Mouse (Mus musculus) left cerebral cortex, adult 2 months (tissue): ENCODE data around the gene Snrnp27. TPM values are rescaled to one million over a fixed set of nuclear protein-coding genes. Genes with fewer than 3 reads are reported as not detected.
A peak's percentile ranks its signal among the peaks of the same experiment; 100 is the strongest.

Experiments
- DNase-seq, 2 experiments: peaks; one replicate each; pipeline ENCODE4 v3.0.0; 2021 to 2022; ENCODE audit warnings: low spot score in 2 of 2, mixed read lengths in 1 of 2; ENCODE audit errors: extremely low spot score in 1 of 2
- H3K27ac ChIP-seq: fragments of 200-600 bp; 2 replicates; pipeline ENCODE4 v1.8.1; 2022
- H3K4me3 ChIP-seq: fragments of 200-600 bp; 2 replicates; pipeline ENCODE4 v1.8.1; 2022
- CTCF ChIP-seq: fragments of 200-600 bp; IDR thresholded peaks from 2 replicates; pipeline ENCODE4 v1.8.1; 2022; ENCODE audit warnings: antibody characterized with exemption, mild to moderate bottlenecking, moderate library complexity
- intact Hi-C: fragments of 180-260 bp; cut with DNase I; formaldehyde crosslinking; loops from one replicate; pipeline ENCODE4 v1.15.1; 2025
- long read RNA-seq, 2 experiments: library from polyadenylated mRNA; stranded (forward); transcript quantifications; one replicate each; pipeline ENCODE4 v2.0.0; 2021; ENCODE audit warnings: borderline mapping rate in 2 of 2
- total RNA-seq, 2 experiments: library from RNA; stranded (reverse); gene quantifications; 2 replicates each; pipeline ENCODE4 v1.2.3; 2021

Snrnp27 gene
- 10 to 100 TPM; 52.5 to 55.7 TPM for total RNA-seq
- long read RNA-seq, experiment 1, transcript Snrnp27-201 (6 exons, 885 nt) = major isoform, 31 of 33 reads
- long read RNA-seq, experiment 1, partial matches to known transcripts = 0 of 33 reads
- long read RNA-seq, experiment 1, other reads (novel, unspliced or antisense) = 2 of 33 reads
- long read RNA-seq, experiment 2, transcript Snrnp27-201 (6 exons, 885 nt) = major isoform, 32 of 32 reads
- long read RNA-seq, experiment 2, partial matches to known transcripts = 0 of 32 reads
- long read RNA-seq, experiment 2, other reads (novel, unspliced or antisense) = 0 of 32 reads

GRCm38 (mm10) chr6:86683872-86684654, at the start of gene Snrnp27:
TSS of gene Snrnp27 (minus strand) at chr6:86684522.
- peak within 1 kb of the TSS; percentile 81 for H3K4me3 ChIP-seq
- TF ChIP-seq CTCF = no peak
- peak; percentile 87 to 93 for DNase-seq
- intact Hi-C loops = no loop called here
- H3K27ac ChIP-seq = peak within 1 kb of the TSS; percentile 80

- intact Hi-C loops = no loop called here
- H3K4me3 ChIP-seq = peak within 1 kb of the TSS; percentile 95
- peak; percentile 93 to 95 for DNase-seq
- H3K27ac ChIP-seq = peak within 1 kb of the TSS; percentile 94
- TF ChIP-seq CTCF = no peak
Measured at GRCm38 (mm10) chr6:86733183-86733876, 49.0 kb upstream of the Snrnp27 start, which contains the start of gene Gmcl1. TSS of gene Gmcl1 (minus strand) at chr6:86733383.

GRCm38 (mm10) chr6:86732276-86733173, 48.2 kb upstream of the Snrnp27 start:
- intact Hi-C loops = no loop called here
- Histone ChIP-seq H3K4me3 (peak overlapping the region; percentile 95), H3K27ac (peak overlapping the region; percentile 94)
- peak; percentile 13 to 18 for DNase-seq
- peak; percentile 17 for TF ChIP-seq CTCF

- no peak for DNase-seq
- no peak overlapping the region for H3K4me3 ChIP-seq
- no peak overlapping the region for H3K27ac ChIP-seq
- intact Hi-C loops = no loop called here
- TF ChIP-seq CTCF = no peak
Measured at GRCm38 (mm10) chr6:86728711-86729110, 44.4 kb upstream of the Snrnp27 start.

- Histone ChIP-seq H3K4me3 (no peak overlapping the region), H3K27ac (no peak overlapping the region)
- DNase-seq = no peak
- intact Hi-C loops = no loop called here
- TF ChIP-seq CTCF = no peak
Measured at GRCm38 (mm10) chr6:86721977-86722376, 37.7 kb upstream of the Snrnp27 start.

GRCm38 (mm10) chr6:86708072-86708774, 23.9 kb upstream of the Snrnp27 start:
- no peak for DNase-seq
- intact Hi-C loops = no loop called here
- Histone ChIP-seq H3K27ac (no peak overlapping the region), H3K4me3 (no peak overlapping the region)
- TF ChIP-seq CTCF = no peak

GRCm38 (mm10) chr6:86702577-86702976, 18.3 kb upstream of the Snrnp27 start:
- Histone ChIP-seq H3K4me3 (no peak overlapping the region), H3K27ac (no peak overlapping the region)
- TF ChIP-seq CTCF = no peak
- intact Hi-C loops = no loop called here
- DNase-seq = no peak

GRCm38 (mm10) chr6:86697903-86698302, 13.6 kb upstream of the Snrnp27 start:
- intact Hi-C loops = no loop called here
- TF ChIP-seq CTCF = no peak
- no peak for DNase-seq

GRCm38 (mm10) chr6:86696213-86696612, 11.9 kb upstream of the Snrnp27 start:
- Histone ChIP-seq H3K27ac (no peak overlapping the region), H3K4me3 (no peak overlapping the region)
- TF ChIP-seq CTCF = no peak
- DNase-seq = no peak
- intact Hi-C loops = no loop called here

More at GRCm38 (mm10) chr6:86697903-86698302, 13.6 kb upstream of the Snrnp27 start:
- Histone ChIP-seq H3K4me3 (no peak overlapping the region), H3K27ac (no peak overlapping the region)

- DNase-seq = peak in 1 of 2 experiments; percentile 57
Measured at GRCm38 (mm10) chr6:86694465-86694864, 10.1 kb upstream of the Snrnp27 start.

GRCm38 (mm10) chr6:86689671-86690070, 5.3 kb upstream of the Snrnp27 start:
- DNase-seq = no peak
- no peak overlapping the region for H3K27ac ChIP-seq
- no peak overlapping the region for H3K4me3 ChIP-seq
- intact Hi-C loops = no loop called here
- TF ChIP-seq CTCF = no peak

More at GRCm38 (mm10) chr6:86694465-86694864, 10.1 kb upstream of the Snrnp27 start:
- intact Hi-C loops = no loop called here
- Histone ChIP-seq H3K27ac (no peak overlapping the region), H3K4me3 (no peak overlapping the region)
- TF ChIP-seq CTCF = peak; percentile 79
